Mouse (Mus musculus) adrenal gland, postnatal 4 days (tissue): ENCODE measurements around the gene Mrps2. TPM values are rescaled to one million over a fixed set of nuclear protein-coding genes. Genes with fewer than 3 reads are reported as not detected.
"Not testable (repeated sequence)": the region's sequence is repeated elsewhere in the genome, so short reads cannot be mapped to it uniquely, and the experiment has no call there.

ENCODE experiments used
- DNase-seq, 2 experiments: peaks; one replicate each; pipeline ENCODE4 v3.0.0; 2021 to 2022; ENCODE audit warnings: low spot score in 2 of 2, mixed read lengths in 2 of 2
- total RNA-seq, 2 experiments: library from RNA; stranded (reverse); gene quantifications; 2 replicates each; pipeline ENCODE4 v1.2.3; 2021

Mrps2 gene
- total RNA-seq, 2 experiments from 2014 or later, result 57.9 to 60.4 TPM

GRCm38 (mm10) chr2:28470591-28470990 lies 2.7 kb downstream of the Mrps2 start:
- no peak for DNase-seq

GRCm38 (mm10) chr2:28472011-28472410 lies 4.1 kb downstream of the Mrps2 start:
- not testable (repeated sequence) for DNase-seq

- not testable (repeated sequence) for DNase-seq
Observed at GRCm38 (mm10) chr2:28477993-28478392, 10.1 kb downstream of the Mrps2 start.

GRCm38 (mm10) chr2:28479208-28480204 lies 11.6 kb downstream of the Mrps2 start:
- no peak for DNase-seq

GRCm38 (mm10) chr2:28483861-28484260 lies 16.0 kb downstream of the Mrps2 start:
- no peak for DNase-seq

- DNase-seq, result no peak
Observed at GRCm38 (mm10) chr2:28494521-28494920, 26.7 kb downstream of the Mrps2 start.

- DNase-seq, result no peak
Observed at GRCm38 (mm10) chr2:28495207-28495756, 27.4 kb downstream of the Mrps2 start.

GRCm38 (mm10) chr2:28495801-28496595 lies 28.1 kb downstream of the Mrps2 start:
- DNase-seq, result no peak

GRCm38 (mm10) chr2:28496671-28497070 lies 28.8 kb downstream of the Mrps2 start, which contains the start of gene Gbgt1:
Gene Gbgt1, plus strand, starts transcription at chr2:28496891.
- DNase-seq, result no peak

- no peak for DNase-seq
Observed at GRCm38 (mm10) chr2:28497561-28497960, 29.7 kb downstream of the Mrps2 start.

- no peak for DNase-seq
Observed at GRCm38 (mm10) chr2:28498431-28498830, 30.6 kb downstream of the Mrps2 start.

GRCm38 (mm10) chr2:28502987-28503386 lies 35.1 kb downstream of the Mrps2 start:
- no peak for DNase-seq

GRCm38 (mm10) chr2:28504676-28505075 lies 36.8 kb downstream of the Mrps2 start:
- no peak for DNase-seq

- no peak for DNase-seq
Observed at GRCm38 (mm10) chr2:28505795-28506194, 37.9 kb downstream of the Mrps2 start, which contains the start of gene Gm10134. Gene Gm10134, plus strand, starts transcription at chr2:28506095.

GRCm38 (mm10) chr2:28506291-28506690 lies 38.4 kb downstream of the Mrps2 start:
- DNase-seq, result no peak

- not testable (repeated sequence) for DNase-seq
Observed at GRCm38 (mm10) chr2:28511600-28511999, 43.7 kb downstream of the Mrps2 start.

- no peak for DNase-seq
Observed at GRCm38 (mm10) chr2:28512798-28513401, 45.0 kb downstream of the Mrps2 start, which contains the start of gene Ralgds. Gene Ralgds, plus strand, starts transcription at chr2:28513125.

GRCm38 (mm10) chr2:28513431-28514370 lies 45.8 kb downstream of the Mrps2 start:
- no peak for DNase-seq

GRCm38 (mm10) chr2:28514489-28514888 lies 46.6 kb downstream of the Mrps2 start:
- peak; percentile 68 to 70 for DNase-seq
